Mouse (Mus musculus): ENCODE results near the gene Eif4b. TPM values are rescaled to one million over a fixed set of nuclear protein-coding genes. Genes with fewer than 3 reads are reported as not detected.

The Eif4b gene
- polyA plus RNA-seq, 1 experiment = 99.3 TPM

- Histone ChIP-seq H3K36me3 (ENCODE audit: control insufficient read depth, insufficient read depth, low read length) (peaks cover 14% of the 10 kb centered on the region), H3K27ac (ENCODE audit: control insufficient read depth, insufficient read depth, low read length) (no peak within 1 kb of the TSS), H3K4me1 (replicated peaks; ENCODE audit: control insufficient read depth, insufficient read depth, low read length) (peaks cover 9% of the 10 kb centered on the region), H3K4me3 (ENCODE audit: control insufficient read depth, insufficient read depth, low read length) (peak within 1 kb of the TSS; percentile 53), H3K27me3 (ENCODE audit: control insufficient read depth, insufficient read depth, low read length) (no peaks in the 10 kb centered on the region)
- WGBS = 2% methylated on average over 52 of the region's 82 CpGs
- TF ChIP-seq POLR2A (IDR thresholded peaks at IDR 0.05; ENCODE audit: control insufficient read depth, extremely low read depth, insufficient read depth, low read length, poor library complexity) (no peak), CTCF (IDR thresholded peaks at IDR 0.05; ENCODE audit: borderline replicate concordance, control insufficient read depth, extremely low read depth, insufficient read depth, low read length, poor library complexity) (peak; percentile 94)
- DNase-seq = peak; percentile 71
These were observed 26.8 kb downstream of the Eif4b start, which contains the start of gene Tns2 for GRCm38 (mm10) chr15:102100161-102100981. TSS of gene Tns2 (plus strand) at chr15:102100413.

DNA sequence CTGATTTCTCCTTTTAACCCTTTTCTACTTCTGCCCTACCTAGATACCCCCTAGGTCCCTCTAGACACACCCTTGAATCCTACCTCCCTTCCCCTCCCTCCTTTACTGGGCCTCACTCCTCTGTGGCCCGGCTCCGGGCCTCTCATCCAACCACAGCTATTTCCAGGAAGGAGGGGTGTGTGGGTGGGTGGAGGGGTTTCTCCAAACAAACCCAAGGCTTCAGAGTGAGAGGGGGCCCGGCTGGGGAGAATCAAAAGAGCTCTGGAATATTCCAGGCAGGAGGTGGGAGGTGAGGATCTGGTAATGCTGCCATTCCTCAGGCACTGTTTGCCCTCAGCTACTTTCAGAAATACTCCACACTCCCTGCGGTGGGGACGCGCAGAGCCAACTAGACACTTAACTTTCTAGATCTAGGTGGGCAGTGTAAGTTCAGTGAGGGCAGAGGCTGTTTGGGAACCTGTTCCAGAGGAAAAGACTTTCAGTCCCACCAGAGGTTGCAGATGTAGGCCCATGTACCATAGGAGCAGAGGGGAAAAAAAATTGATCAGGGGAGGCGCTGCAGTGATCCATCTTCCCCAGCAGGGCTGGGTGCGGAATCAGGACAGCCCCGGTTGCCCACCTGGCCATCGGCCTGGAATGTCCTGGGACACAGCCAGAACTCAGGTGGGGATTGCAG is 27.6 kb downstream of the Eif4b start:
- Histone ChIP-seq H3K27me3 (ENCODE audit: control insufficient read depth, insufficient read depth, low read length) (no peaks in the 10 kb centered on the region), H3K36me3 (ENCODE audit: control insufficient read depth, insufficient read depth, low read length) (peaks cover 7% of the 10 kb centered on the region), H3K4me1 (replicated peaks; ENCODE audit: control insufficient read depth, insufficient read depth, low read length) (peaks cover 10% of the 10 kb centered on the region), H3K4me3 (ENCODE audit: control insufficient read depth, insufficient read depth, low read length) (no peak overlapping the region), H3K27ac (ENCODE audit: control insufficient read depth, insufficient read depth, low read length) (no peak overlapping the region)
- whole genome bisulfite sequencing = 66% methylated on average over 10 of the region's 10 CpGs
- no peak for TF ChIP-seq POLR2A (IDR thresholded peaks at IDR 0.05; ENCODE audit: control insufficient read depth, extremely low read depth, insufficient read depth, low read length, poor library complexity)
- no peak for TF ChIP-seq CTCF (IDR thresholded peaks at IDR 0.05; ENCODE audit: borderline replicate concordance, control insufficient read depth, extremely low read depth, insufficient read depth, low read length, poor library complexity)
- DNase-seq = no peak

GRCm38 (mm10) chr15:102101672-102102541 is 28.3 kb downstream of the Eif4b start:
- Histone ChIP-seq H3K27ac (ENCODE audit: control insufficient read depth, insufficient read depth, low read length) (peak overlapping the region; percentile 9; the same call in 1 of the 2 replicates), H3K4me1 (replicated peaks; ENCODE audit: control insufficient read depth, insufficient read depth, low read length) (peaks cover 18% of the 10 kb centered on the region), H3K4me3 (ENCODE audit: control insufficient read depth, insufficient read depth, low read length) (no peak overlapping the region), H3K27me3 (ENCODE audit: control insufficient read depth, insufficient read depth, low read length) (no peaks in the 10 kb centered on the region), H3K36me3 (ENCODE audit: control insufficient read depth, insufficient read depth, low read length) (peaks cover 4% of the 10 kb centered on the region; the same call in 1 of the 2 replicates)
- TF ChIP-seq POLR2A (IDR thresholded peaks at IDR 0.05; ENCODE audit: control insufficient read depth, extremely low read depth, insufficient read depth, low read length, poor library complexity) (no peak), CTCF (IDR thresholded peaks at IDR 0.05; ENCODE audit: borderline replicate concordance, control insufficient read depth, extremely low read depth, insufficient read depth, low read length, poor library complexity) (no peak)
- WGBS = 80% methylated on average over 11 of the region's 11 CpGs
- DNase-seq = no peak

- 70% methylated on average over 6 of the region's 6 CpGs for WGBS
- Histone ChIP-seq H3K27me3 (ENCODE audit: control insufficient read depth, insufficient read depth, low read length) (no peaks in the 10 kb centered on the region), H3K4me3 (ENCODE audit: control insufficient read depth, insufficient read depth, low read length) (no peak overlapping the region), H3K4me1 (replicated peaks; ENCODE audit: control insufficient read depth, insufficient read depth, low read length) (peaks cover 22% of the 10 kb centered on the region), H3K27ac (ENCODE audit: control insufficient read depth, insufficient read depth, low read length) (peak overlapping the region; percentile 9; the same call in 1 of the 2 replicates), H3K36me3 (ENCODE audit: control insufficient read depth, insufficient read depth, low read length) (no peaks in the 10 kb centered on the region)
- TF ChIP-seq CTCF (IDR thresholded peaks at IDR 0.05; ENCODE audit: borderline replicate concordance, control insufficient read depth, extremely low read depth, insufficient read depth, low read length, poor library complexity) (no peak), POLR2A (IDR thresholded peaks at IDR 0.05; ENCODE audit: control insufficient read depth, extremely low read depth, insufficient read depth, low read length, poor library complexity) (no peak)
- no peak for DNase-seq
These were observed 29.1 kb downstream of the Eif4b start for GRCm38 (mm10) chr15:102102548-102103121.

DNA sequence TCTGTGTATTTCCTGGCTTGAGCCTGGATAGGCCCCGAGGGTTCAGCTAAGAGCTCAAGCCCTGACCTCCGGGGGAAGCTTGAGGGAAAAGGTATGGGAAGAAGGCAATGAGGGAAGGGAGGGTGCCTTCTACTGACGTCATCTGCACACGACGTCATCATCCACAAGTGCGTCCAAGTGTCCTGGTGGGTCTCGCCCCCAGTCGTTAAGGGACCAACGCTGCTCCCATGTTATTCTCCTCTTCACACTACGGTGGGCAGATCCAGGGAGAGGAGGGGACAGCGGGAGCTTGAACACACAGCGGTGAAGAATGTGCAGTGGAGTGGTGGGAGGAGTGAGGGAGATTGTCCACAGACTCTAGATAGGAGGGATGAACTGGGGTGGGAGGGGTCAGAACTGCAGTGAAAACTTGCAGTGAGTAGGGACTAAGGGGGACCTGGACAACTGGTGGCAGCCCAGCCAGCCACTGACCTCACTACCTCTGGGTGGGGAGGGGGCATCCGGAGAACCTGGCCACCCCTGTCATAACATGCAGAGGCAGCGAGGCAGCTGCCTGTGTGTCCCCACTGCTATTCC is 29.9 kb downstream of the Eif4b start:
- Histone ChIP-seq H3K4me1 (replicated peaks; ENCODE audit: control insufficient read depth, insufficient read depth, low read length) (peaks cover 25% of the 10 kb centered on the region), H3K27me3 (ENCODE audit: control insufficient read depth, insufficient read depth, low read length) (no peaks in the 10 kb centered on the region), H3K27ac (ENCODE audit: control insufficient read depth, insufficient read depth, low read length) (no peak overlapping the region), H3K4me3 (ENCODE audit: control insufficient read depth, insufficient read depth, low read length) (no peak overlapping the region), H3K36me3 (ENCODE audit: control insufficient read depth, insufficient read depth, low read length) (no peaks in the 10 kb centered on the region)
- TF ChIP-seq CTCF (IDR thresholded peaks at IDR 0.05; ENCODE audit: borderline replicate concordance, control insufficient read depth, extremely low read depth, insufficient read depth, low read length, poor library complexity) (no peak), POLR2A (IDR thresholded peaks at IDR 0.05; ENCODE audit: control insufficient read depth, extremely low read depth, insufficient read depth, low read length, poor library complexity) (no peak)
- WGBS = 90% methylated on average over 14 of the region's 14 CpGs
- no peak for DNase-seq

Measured in thymus, adult 2 months (tissue).